In genomic region chr5:105836006-105836405, GRCm38 (mm10) we compare ENCODE assay signal across 11 mouse cellular contexts. TPM values are rescaled to one million over a fixed set of nuclear protein-coding genes. Genes with fewer than 3 reads are reported as not detected.
DNase-seq lines count a peak whose midpoint lies in the region; ATAC-seq and TF ChIP-seq lines count a peak whose summit lies in the region.
"Had no signal": no experiment of that assay in that cellular context is flagged by ENCODE, and none has a peak within 500 bp of the region (broad histone marks: within the 10 kb centered on the region; RNA-seq: fewer than 3 reads in every experiment).

No protein-coding gene starts in this region.

- H3K4me2 ChIP-seq in liver, postnatal 0 days (ENCODE audit: low read depth, low read length): no peak overlapping the region; the same call in 1 of the 2 replicates
- H3K4me2 ChIP-seq in forebrain, embryonic 14.5 days (ENCODE audit: low read length): no peak overlapping the region
- H3K4me2 ChIP-seq: embryonic facial prominence, embryonic 15.5 days; midbrain, embryonic 15.5 days had no signal

- no peaks in the 10 kb centered on the region for H3K27me3 ChIP-seq in liver, postnatal 0 days (ENCODE audit: insufficient read depth, low read length)
- H3K27me3 ChIP-seq in limb, embryonic 10.5 days (ENCODE audit: low read depth, poor library complexity, severe bottlenecking): no peaks in the 10 kb centered on the region
- no peaks in the 10 kb centered on the region for H3K27me3 ChIP-seq in forebrain, embryonic 14.5 days (replicated peaks; ENCODE audit: control insufficient read depth, insufficient read depth, low read length)
- H3K27me3 ChIP-seq: embryonic facial prominence, embryonic 15.5 days; midbrain, embryonic 15.5 days had no signal

- H3K9ac ChIP-seq in liver, postnatal 0 days (replicated peaks): no peak overlapping the region
- H3K9ac ChIP-seq in forebrain, embryonic 14.5 days (ENCODE audit: low read length): no peak overlapping the region
- H3K9ac ChIP-seq: embryonic facial prominence, embryonic 15.5 days; midbrain, embryonic 15.5 days had no signal

- no peaks in the 10 kb centered on the region for H3K36me3 ChIP-seq in liver, postnatal 0 days (replicated peaks; ENCODE audit: insufficient read depth, low read length)
- H3K36me3 ChIP-seq in limb, embryonic 10.5 days: no peaks in the 10 kb centered on the region
- H3K36me3 ChIP-seq in forebrain, embryonic 14.5 days (ENCODE audit: control insufficient read depth, insufficient read depth, low read length): no peaks in the 10 kb centered on the region
- H3K36me3 ChIP-seq: embryonic facial prominence, embryonic 15.5 days; hindbrain, embryonic 10.5 days; midbrain, embryonic 15.5 days had no signal

- TF ChIP-seq EP300 in liver, postnatal 0 days (IDR thresholded peaks at IDR 0.05; ENCODE audit: low read depth): no peak

- ATAC-seq in liver, postnatal 0 days: peak; percentile 83
- ATAC-seq in forebrain, embryonic 14.5 days: no peak
- ATAC-seq: midbrain, embryonic 15.5 days had no signal

- 63% methylated on average over 9 of the region's 9 CpGs for WGBS in liver, postnatal 0 days (ENCODE audit: insufficient replicate concordance)
- WGBS in limb, embryonic 10.5 days: 85% methylated on average over 9 of the region's 9 CpGs
- WGBS in forebrain, embryonic 14.5 days: 86% methylated on average over 9 of the region's 9 CpGs

- H3K27ac ChIP-seq in liver, postnatal 0 days (ENCODE audit: low read depth): no peak overlapping the region
- H3K27ac ChIP-seq in limb, embryonic 10.5 days: no peak overlapping the region
- no peak overlapping the region for H3K27ac ChIP-seq in forebrain, embryonic 14.5 days (ENCODE audit: low read depth, low read length)
- H3K27ac ChIP-seq: embryonic facial prominence, embryonic 15.5 days; hindbrain, embryonic 10.5 days; midbrain, embryonic 15.5 days had no signal

- no peak overlapping the region for H3K4me3 ChIP-seq in liver, postnatal 0 days (ENCODE audit: low read depth, low read length)
- H3K4me3 ChIP-seq in limb, embryonic 10.5 days: no peak overlapping the region
- no peak overlapping the region for H3K4me3 ChIP-seq in forebrain, embryonic 14.5 days (ENCODE audit: low read depth, low read length)
- H3K4me3 ChIP-seq: embryonic facial prominence, embryonic 15.5 days; hindbrain, embryonic 10.5 days; midbrain, embryonic 15.5 days had no signal

- peaks cover 5% of the 10 kb centered on the region for H3K4me1 ChIP-seq in liver, postnatal 0 days (ENCODE audit: insufficient read depth)
- no peaks in the 10 kb centered on the region for H3K4me1 ChIP-seq in limb, embryonic 10.5 days
- H3K4me1 ChIP-seq in forebrain, embryonic 14.5 days (ENCODE audit: control insufficient read depth, insufficient read depth, low read length): no peaks in the 10 kb centered on the region
- H3K4me1 ChIP-seq: embryonic facial prominence, embryonic 15.5 days; hindbrain, embryonic 10.5 days; midbrain, embryonic 15.5 days had no signal

- no peak for TF ChIP-seq CTCF in liver, postnatal 0 days (IDR thresholded peaks at IDR 0.05; ENCODE audit: low read depth)

- H3K9me3 ChIP-seq in liver, postnatal 0 days (ENCODE audit: low read length): no peaks in the 10 kb centered on the region
- no peaks in the 10 kb centered on the region for H3K9me3 ChIP-seq in limb, embryonic 10.5 days (replicated peaks)
- no peaks in the 10 kb centered on the region for H3K9me3 ChIP-seq in forebrain, embryonic 14.5 days (replicated peaks; ENCODE audit: control insufficient read depth, low read length)
- H3K9me3 ChIP-seq: embryonic facial prominence, embryonic 15.5 days; hindbrain, embryonic 10.5 days; midbrain, embryonic 15.5 days had no signal

- peak; percentile 52 for DNase-seq in 3134 (ENCODE audit: extremely low read depth, insufficient read length, low spot score)
- DNase-seq in 3T3-L1 (ENCODE audit: low read depth, low spot score): peak; percentile 57
- DNase-seq in heart, adult 9 months (ENCODE audit: low spot score in 2 of 2): peak; percentile 68 to 75
- peak; percentile 68 for DNase-seq in liver, postnatal 0 days
- no peak for DNase-seq in spleen, postnatal 10 days (ENCODE audit: low spot score in 2 of 2)
- DNase-seq in limb, embryonic 10.5 days (ENCODE audit: low spot score): no peak
- DNase-seq in forebrain, embryonic 14.5 days (ENCODE audit: low spot score): no peak
- DNase-seq: thymus, postnatal 25 days had no signal

RNA-seq across cellular contexts. Expression of gene Zfp326, which starts 40.4 kb away (rescaled TPM):
- 8.9 and 9.0 TPM in 2 replicates for polyA plus RNA-seq in liver, postnatal 0 days (2015; fragmentation: Nextera tagmentation; extraction: Ambion mirVana)
- polyA plus RNA-seq in limb, embryonic 10.5 days (2016; fragmentation: Nextera tagmentation; extraction: Ambion mirVana): 44.0 and 55.8 TPM in 2 replicates
- 29.6 and 36.3 TPM in 2 replicates for polyA plus RNA-seq in forebrain, embryonic 14.5 days (2014; fragmentation: Nextera tagmentation; extraction: Ambion mirVana)

Comparison
In these comparisons a context has a peak if more than half of its experiments do, and no peak if none do; other contexts are left out.
1. DNase-seq: peak in 3134 (single experiment), 3T3-L1 (single experiment), heart, adult 9 months (2 of 2) and liver, postnatal 0 days (single experiment); none in spleen, postnatal 10 days (0 of 2), limb, embryonic 10.5 days (single experiment) and forebrain, embryonic 14.5 days (single experiment).